Mouse (Mus musculus): ENCODE results near the gene Atp6v1g1. TPM values are rescaled to one million over a fixed set of nuclear protein-coding genes. Genes with fewer than 3 reads are reported as not detected.

The Atp6v1g1 gene
- polyA plus RNA-seq, 1 experiment from 2014 or later, result 436 TPM

- Histone ChIP-seq H3K4me3 (replicated peaks; ENCODE audit: low read length) (no peak overlapping the region), H3K27me3 (replicated peaks; ENCODE audit: control insufficient read depth, insufficient read depth, low read length) (no peaks in the 10 kb centered on the region), H3K9ac (replicated peaks; ENCODE audit: low read depth, low read length) (no peak overlapping the region), H3K4me1 (replicated peaks; ENCODE audit: control insufficient read depth, insufficient read depth, low read length) (no peaks in the 10 kb centered on the region), H3K9me3 (ENCODE audit: control insufficient read depth, low read length) (no peaks in the 10 kb centered on the region), H3K36me3 (ENCODE audit: control insufficient read depth, insufficient read depth) (no peaks in the 10 kb centered on the region), H3K4me2 (ENCODE audit: low read length) (no peak overlapping the region), H3K27ac (ENCODE audit: low read length) (no peak overlapping the region)
- 89% methylated on average over 4 of the region's 4 CpGs for WGBS
- no peak for ATAC-seq
Measured at GRCm38 (mm10) chr4:63590538-63590937, 46.0 kb downstream of the Atp6v1g1 start.

- Histone ChIP-seq H3K9ac (replicated peaks; ENCODE audit: low read depth, low read length) (no peak overlapping the region), H3K4me3 (replicated peaks; ENCODE audit: low read length) (no peak overlapping the region), H3K36me3 (ENCODE audit: control insufficient read depth, insufficient read depth) (no peaks in the 10 kb centered on the region), H3K4me2 (ENCODE audit: low read length) (no peak overlapping the region), H3K27me3 (replicated peaks; ENCODE audit: control insufficient read depth, insufficient read depth, low read length) (no peaks in the 10 kb centered on the region), H3K4me1 (replicated peaks; ENCODE audit: control insufficient read depth, insufficient read depth, low read length) (no peaks in the 10 kb centered on the region), H3K27ac (ENCODE audit: low read length) (no peak overlapping the region), H3K9me3 (ENCODE audit: control insufficient read depth, low read length) (no peaks in the 10 kb centered on the region)
- 85% methylated on average over 5 of the region's 5 CpGs for WGBS
- no peak for ATAC-seq
Measured at GRCm38 (mm10) chr4:63594459-63595110, 50.0 kb downstream of the Atp6v1g1 start.

- Histone ChIP-seq H3K9me3 (ENCODE audit: control insufficient read depth, low read length) (no peaks in the 10 kb centered on the region), H3K4me2 (ENCODE audit: low read length) (no peak overlapping the region), H3K36me3 (ENCODE audit: control insufficient read depth, insufficient read depth) (no peaks in the 10 kb centered on the region), H3K4me3 (replicated peaks; ENCODE audit: low read length) (no peak overlapping the region), H3K9ac (replicated peaks; ENCODE audit: low read depth, low read length) (no peak overlapping the region), H3K27me3 (replicated peaks; ENCODE audit: control insufficient read depth, insufficient read depth, low read length) (no peaks in the 10 kb centered on the region), H3K4me1 (replicated peaks; ENCODE audit: control insufficient read depth, insufficient read depth, low read length) (no peaks in the 10 kb centered on the region), H3K27ac (ENCODE audit: low read length) (no peak overlapping the region)
- WGBS, result 83% methylated on average over 10 of the region's 10 CpGs
- ATAC-seq, result no peak
Measured at GRCm38 (mm10) chr4:63595259-63595658, 50.7 kb downstream of the Atp6v1g1 start.

- 98% methylated on average over 4 of the region's 4 CpGs for WGBS
- ATAC-seq, result no peak
Measured at GRCm38 (mm10) chr4:63596010-63596409, 51.4 kb downstream of the Atp6v1g1 start.

More at GRCm38 (mm10) chr4:63596010-63596409, 51.4 kb downstream of the Atp6v1g1 start:
- no peak overlapping the region for H3K27ac ChIP-seq (ENCODE audit: low read length)
- no peak overlapping the region for H3K4me3 ChIP-seq (replicated peaks; ENCODE audit: low read length)
- no peaks in the 10 kb centered on the region for H3K36me3 ChIP-seq (ENCODE audit: control insufficient read depth, insufficient read depth)
- H3K4me2 ChIP-seq (ENCODE audit: low read length), result no peak overlapping the region
- H3K4me1 ChIP-seq (replicated peaks; ENCODE audit: control insufficient read depth, insufficient read depth, low read length), result no peaks in the 10 kb centered on the region
- no peaks in the 10 kb centered on the region for H3K27me3 ChIP-seq (replicated peaks; ENCODE audit: control insufficient read depth, insufficient read depth, low read length)
- no peak overlapping the region for H3K9ac ChIP-seq (replicated peaks; ENCODE audit: low read depth, low read length)
- no peaks in the 10 kb centered on the region for H3K9me3 ChIP-seq (ENCODE audit: control insufficient read depth, low read length)

Other genes with a start within 250 kb of the Atp6v1g1 start
- gene Orm1, start 200.2 kb upstream of the Atp6v1g1 start, polyA plus RNA-seq (2015; fragmentation: Nextera tagmentation; extraction: Ambion mirVana), result not detected in 2 replicates
- not detected in 2 replicates for gene Orm3, start 188.6 kb upstream of the Atp6v1g1 start, polyA plus RNA-seq (2015; fragmentation: Nextera tagmentation; extraction: Ambion mirVana)
- gene Orm2, start 182.3 kb upstream of the Atp6v1g1 start, polyA plus RNA-seq (2015; fragmentation: Nextera tagmentation; extraction: Ambion mirVana), result not detected in 2 replicates
- 10.6 and 11.2 TPM in 2 replicates for gene Akna, start 141.4 kb upstream of the Atp6v1g1 start, polyA plus RNA-seq (2015; fragmentation: Nextera tagmentation; extraction: Ambion mirVana)
- 5.1 and 6.4 TPM in 2 replicates for gene Whrn, start 48.8 kb upstream of the Atp6v1g1 start, polyA plus RNA-seq (2015; fragmentation: Nextera tagmentation; extraction: Ambion mirVana)
- 4.8 and 6.0 TPM in 2 replicates for gene Tmem268, start 14.0 kb downstream of the Atp6v1g1 start, polyA plus RNA-seq (2015; fragmentation: Nextera tagmentation; extraction: Ambion mirVana)
- not detected in 2 replicates for gene Gm11213, start 60.5 kb downstream of the Atp6v1g1 start, polyA plus RNA-seq (2015; fragmentation: Nextera tagmentation; extraction: Ambion mirVana)
- gene Tex48, start 77.7 kb downstream of the Atp6v1g1 start, polyA plus RNA-seq (2015; fragmentation: Nextera tagmentation; extraction: Ambion mirVana), result not detected in 2 replicates
- gene Gm11214, start 118.6 kb downstream of the Atp6v1g1 start, polyA plus RNA-seq (2015; fragmentation: Nextera tagmentation; extraction: Ambion mirVana), result not detected in 2 replicates
- gene Tnfsf15, start 200.3 kb downstream of the Atp6v1g1 start, polyA plus RNA-seq (2015; fragmentation: Nextera tagmentation; extraction: Ambion mirVana), result not detected in 2 replicates